Mouse (Mus musculus) heart, postnatal 0 days (tissue): ENCODE data around the gene Tenm2.

Experiments used
- CTCF ChIP-seq: IDR thresholded peaks from 2 replicates; pipeline ENCODE4 v1.5.1; 2016; ENCODE audit warnings: antibody characterized with exemption, control low read depth, low read depth
- EP300 ChIP-seq: IDR thresholded peaks from 2 replicates; pipeline ENCODE4 v1.6.1; 2016; ENCODE audit warnings: antibody characterized with exemption, low read depth

DNA sequence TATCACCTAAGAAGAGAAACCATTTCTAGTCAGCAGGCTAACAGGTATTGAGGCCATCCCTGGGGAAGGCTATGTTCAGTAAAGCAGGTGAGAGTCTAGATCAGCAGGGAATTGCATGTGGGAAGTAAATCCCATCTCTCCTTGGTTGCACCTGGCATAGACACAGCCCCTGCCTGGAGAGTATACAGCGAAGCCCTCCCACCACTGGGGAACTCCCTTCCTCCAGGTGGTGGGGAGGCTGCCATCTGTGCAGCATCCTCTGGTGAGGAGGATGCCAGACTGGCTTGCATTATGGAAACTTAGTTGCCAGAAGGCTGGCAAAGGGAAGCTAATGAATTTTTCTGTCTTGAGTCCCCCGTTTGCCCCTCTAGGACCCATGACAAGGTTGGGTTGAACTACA is 1243.9 kb downstream of the Tenm2 start:
- TF ChIP-seq CTCF (no peak), EP300 (no peak)
